Mouse (Mus musculus): ENCODE data around the gene Rpgr.
A peak's percentile ranks its signal among the peaks of the same experiment; 100 is the strongest.

The Rpgr gene

DNA sequence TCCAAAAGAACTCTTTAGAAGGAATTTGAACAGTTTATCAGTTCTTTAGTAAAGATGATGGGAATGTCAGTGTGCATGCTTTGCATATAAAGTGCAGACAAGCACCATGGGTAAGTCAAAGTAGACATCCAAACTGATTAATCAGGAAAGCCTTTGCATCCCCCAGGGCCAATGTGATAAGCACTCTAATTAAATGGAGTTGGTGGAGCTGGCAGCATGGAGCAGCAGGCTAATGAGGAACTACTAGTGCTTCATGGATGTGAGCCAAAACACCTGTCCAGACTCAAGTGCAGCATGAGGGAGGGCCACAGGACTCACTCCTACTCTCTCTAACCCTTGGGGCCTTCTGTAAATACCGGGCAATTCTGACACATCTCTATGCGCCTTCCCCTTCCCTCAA is 145.2 kb downstream of the Rpgr start:
- no peak for DNase-seq

DNA sequence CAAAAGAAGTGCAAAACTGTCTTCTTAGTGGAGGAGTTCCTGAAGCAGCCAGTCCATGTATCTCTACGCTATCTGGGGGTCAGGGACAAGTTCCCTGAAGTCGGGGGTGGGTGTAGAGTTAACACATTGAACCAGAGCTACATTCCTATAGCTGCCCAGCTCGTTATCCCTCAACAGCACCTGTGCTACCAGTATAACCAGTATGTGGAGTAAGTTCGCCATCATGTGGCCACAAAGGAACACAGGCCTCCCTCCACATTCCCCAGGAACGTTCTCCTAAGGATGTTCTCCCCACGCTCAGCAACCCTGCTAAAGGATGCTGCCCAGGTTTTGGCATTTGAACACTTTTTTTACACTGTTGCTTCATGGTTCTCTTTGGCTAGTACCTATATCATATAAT is 146.0 kb downstream of the Rpgr start:
- DNase-seq: peak; percentile 57 to 62

DNA sequence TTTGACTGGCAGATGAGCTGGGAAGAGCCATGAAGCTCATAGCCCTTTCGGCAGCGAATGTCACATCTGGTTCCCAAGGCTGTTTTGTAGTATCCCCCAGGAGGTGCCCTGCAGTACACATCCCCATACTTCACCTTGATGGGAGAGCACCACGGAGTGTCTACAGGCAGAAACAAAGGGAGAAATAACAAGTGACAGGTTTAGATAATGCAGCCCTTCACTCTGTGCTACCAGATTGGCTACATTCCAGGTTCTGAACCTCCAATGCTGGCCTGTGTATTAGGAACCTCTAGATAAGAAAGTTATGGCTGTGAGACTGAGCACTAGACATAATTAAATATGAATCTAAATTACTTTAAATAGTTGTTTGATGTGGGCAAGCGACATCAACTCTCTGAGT is 147.3 kb downstream of the Rpgr start:
- no peak for DNase-seq

DNA sequence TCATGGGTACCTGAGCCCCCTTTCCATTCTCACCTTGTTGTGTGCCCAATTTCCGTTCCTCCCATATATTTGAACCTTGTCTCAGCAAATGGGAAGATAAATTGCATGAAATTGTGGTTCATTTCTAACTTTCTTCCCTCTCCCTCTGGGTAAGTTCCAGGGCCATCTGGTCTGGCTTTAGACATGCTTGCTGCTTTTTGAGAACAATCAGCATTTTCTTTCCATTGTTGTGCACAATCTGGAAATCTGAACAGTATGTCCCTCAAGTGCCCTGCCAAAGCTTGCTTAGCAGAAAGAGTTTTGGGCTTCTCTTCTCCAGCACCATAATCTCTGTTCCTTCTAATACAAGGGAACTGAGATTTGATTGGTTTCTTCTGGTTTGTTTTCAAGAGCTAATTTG is 152.9 kb downstream of the Rpgr start:
- no peak for DNase-seq

DNA sequence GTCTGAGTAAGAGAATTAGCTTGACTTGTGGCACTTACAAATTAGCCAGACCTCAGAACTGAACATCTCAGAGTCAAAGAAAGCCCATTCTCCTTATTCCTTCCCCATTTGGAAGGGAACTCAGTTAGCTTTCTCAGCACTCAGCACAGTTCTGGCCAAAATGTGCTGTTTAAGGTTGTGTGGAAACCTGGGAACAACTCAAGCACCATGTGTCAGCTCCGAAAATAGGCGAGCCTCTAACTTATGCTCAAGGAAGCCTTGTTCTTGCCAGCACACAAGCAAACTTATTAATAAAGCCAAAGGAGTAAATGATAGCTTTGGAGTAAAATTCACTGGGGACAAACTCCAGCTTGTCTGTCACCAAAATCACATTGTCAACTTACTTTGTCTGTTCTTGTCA is 153.4 kb downstream of the Rpgr start:
- DNase-seq: no peak

DNA sequence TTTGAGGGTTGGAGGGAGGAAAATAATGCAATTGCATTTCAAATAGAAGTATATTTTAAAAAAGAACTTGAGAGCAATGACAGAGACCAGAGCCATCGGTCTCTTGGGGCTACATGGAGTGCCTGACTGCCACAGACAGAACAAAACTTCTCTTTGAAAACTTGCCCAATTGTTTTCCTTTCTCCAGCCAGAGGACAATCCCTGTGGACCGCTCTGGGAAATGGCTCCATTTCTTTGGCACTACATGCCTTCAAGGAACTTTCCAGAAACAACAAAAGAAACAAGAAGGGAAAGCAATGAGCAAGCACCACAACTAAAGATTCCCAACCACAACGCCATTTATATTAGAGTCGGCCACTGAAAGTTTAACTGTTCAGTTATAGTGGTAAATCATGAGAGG is 154.5 kb downstream of the Rpgr start:
- DNase-seq: no peak

DNA sequence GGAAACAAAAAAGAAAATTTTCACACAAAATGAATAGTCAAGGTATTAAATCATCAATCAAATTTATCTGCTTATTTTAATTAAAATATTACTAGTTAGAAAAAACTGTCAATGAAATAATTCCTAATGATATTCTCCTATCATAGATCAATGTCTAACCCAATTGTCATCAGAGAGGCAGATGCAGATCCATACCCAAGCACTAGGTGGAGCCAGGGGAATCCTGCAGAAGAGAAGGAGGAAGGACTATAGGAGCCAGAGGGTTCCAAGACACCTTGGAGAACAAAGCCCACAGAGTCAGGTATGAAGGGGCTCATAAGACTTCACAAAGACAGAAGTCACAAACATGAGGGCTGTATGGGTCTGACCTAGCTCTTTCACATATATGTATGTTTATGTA is 182.1 kb downstream of the Rpgr start:
- DNase-seq: peak; percentile 3 to 6
